Mouse (Mus musculus) CH12.LX (cell line): ENCODE measurements around the gene Adamtsl5. TPM values are rescaled to one million over a fixed set of nuclear protein-coding genes. Genes with fewer than 3 reads are reported as not detected.

Source experiments
- DNase-seq: peaks from one replicate; pipeline ENCODE4 v3.0.0-alpha.2; 2013; ENCODE audit errors: extremely low read depth
- H3K27ac ChIP-seq: 2 replicates; pipeline ENCODE4 v1.5.1; 2012; ENCODE audit warnings: low read depth, mild to moderate bottlenecking, control low read depth, moderate library complexity; ENCODE audit not compliant: insufficient read depth
- H3K27me3 ChIP-seq: replicated peaks from 2 replicates; pipeline ENCODE3; 2012; ENCODE audit warnings: inconsistent platforms
- H3K36me3 ChIP-seq, 2 experiments: replicated peaks in 1 of 2; 2 replicates each; pipeline versions ENCODE3 to v1.6.1; 2012; ENCODE audit warnings: inconsistent platforms in 1 of 2, low read length in 1 of 2, mild to moderate bottlenecking in 1 of 2, mixed read lengths in 1 of 2, moderate library complexity in 1 of 2; ENCODE audit not compliant: control insufficient read depth in 1 of 2, insufficient read depth in 1 of 2
- H3K4me1 ChIP-seq, 2 experiments: 2 replicates each; pipeline ENCODE4 v1.6.1; 2012; ENCODE audit warnings: inconsistent platforms in 1 of 2, moderate library complexity in 1 of 2; ENCODE audit not compliant: insufficient read depth in 2 of 2, control insufficient read depth in 1 of 2
- H3K4me2 ChIP-seq: 2 replicates; pipeline ENCODE4 v1.6.1; 2012; ENCODE audit warnings: low read depth, mild to moderate bottlenecking, control low read depth; ENCODE audit not compliant: poor library complexity, insufficient read depth, severe bottlenecking
- H3K4me3 ChIP-seq, 3 experiments: fragments of 150-350 bp in 1 of 3; sonication (generic) in 1 of 3; replicated peaks in 1 of 3; 2 replicates each; pipeline versions ENCODE3 to v1.5.1; 2011 to 2012; ENCODE audit warnings: low read depth in 2 of 3, low read length in 2 of 3, mild to moderate bottlenecking in 2 of 3, moderate library complexity in 2 of 3, control low read depth in 1 of 3, improper control_type of control experiment in 1 of 3, inconsistent platforms in 1 of 3, mixed read lengths in 1 of 3; ENCODE audit not compliant: poor library complexity in 1 of 3
- H3K79me2 ChIP-seq: replicated peaks from 2 replicates; pipeline ENCODE4 v1.6.1; 2012; ENCODE audit warnings: mild to moderate bottlenecking, moderate library complexity; ENCODE audit not compliant: control insufficient read depth, poor library complexity, insufficient read depth, severe bottlenecking; ENCODE audit errors: extremely low read depth
- H3K9ac ChIP-seq: 2 replicates; pipeline ENCODE4 v1.6.1; 2012; ENCODE audit warnings: low read depth, mild to moderate bottlenecking, control low read depth, moderate library complexity; ENCODE audit not compliant: insufficient read depth
- H3K9me3 ChIP-seq: replicated peaks from 2 replicates; pipeline ENCODE3; 2012; ENCODE audit warnings: low read length, inconsistent platforms, mixed read lengths
- BHLHE40 ChIP-seq: IDR thresholded peaks from 2 replicates; pipeline ENCODE4 v1.6.1; 2011; ENCODE audit warnings: mild to moderate bottlenecking, low read depth, low read length, improper control_type of control experiment
- CHD2 ChIP-seq: IDR thresholded peaks from 2 replicates; pipeline ENCODE4 v1.6.1; 2011; ENCODE audit warnings: low read length, improper control_type of control experiment
- E2F4 ChIP-seq: IDR thresholded peaks from 2 replicates; pipeline ENCODE4 v1.6.1; 2011; ENCODE audit warnings: low read depth, low read length, improper control_type of control experiment; ENCODE audit not compliant: insufficient replicate concordance
- ELF1 ChIP-seq: IDR thresholded peaks from 2 replicates; pipeline ENCODE4 v1.6.1; 2014; ENCODE audit warnings: low read depth, mild to moderate bottlenecking, inconsistent platforms, low read length, improper control_type of control experiment
- ETS1 ChIP-seq: conservative IDR thresholded peaks from 2 replicates; pipeline ENCODE4 v1.6.1; 2012; ENCODE audit warnings: low read depth, mild to moderate bottlenecking, inconsistent platforms, low read length, improper control_type of control experiment, moderate library complexity
- GABPA ChIP-seq: IDR thresholded peaks from 2 replicates; pipeline ENCODE4 v1.6.1; 2012; ENCODE audit warnings: low read depth, low read length, improper control_type of control experiment, inconsistent platforms; ENCODE audit not compliant: insufficient replicate concordance
- HCFC1 ChIP-seq: IDR thresholded peaks from 2 replicates; pipeline ENCODE4 v1.6.1; 2012; ENCODE audit warnings: low read depth, mild to moderate bottlenecking, inconsistent platforms, low read length, improper control_type of control experiment
- JUN ChIP-seq: IDR thresholded peaks from 2 replicates; pipeline ENCODE4 v1.6.1; 2011; ENCODE audit warnings: low read depth, mild to moderate bottlenecking, low read length, improper control_type of control experiment, moderate library complexity; ENCODE audit not compliant: insufficient read depth
- JUND ChIP-seq: conservative IDR thresholded peaks from 2 replicates; pipeline ENCODE4 v1.6.1; 2011; ENCODE audit warnings: low read depth, low read length, improper control_type of control experiment
- KAT2A ChIP-seq: IDR thresholded peaks from 2 replicates; pipeline ENCODE4 v1.6.1; 2012; ENCODE audit warnings: low read length, improper control_type of control experiment, inconsistent platforms; ENCODE audit not compliant: insufficient replicate concordance
- MAZ ChIP-seq: IDR thresholded peaks from 2 replicates; pipeline ENCODE4 v1.6.1; 2012; ENCODE audit warnings: low read depth, mild to moderate bottlenecking, inconsistent platforms, low read length, improper control_type of control experiment, moderate library complexity
- MYC ChIP-seq: IDR thresholded peaks from 2 replicates; pipeline ENCODE4 v1.6.1; 2011; ENCODE audit warnings: low read depth, mild to moderate bottlenecking, improper control_type of control experiment, low read length
- NELFE ChIP-seq: IDR thresholded peaks from 2 replicates; pipeline ENCODE4 v1.6.1; 2011; ENCODE audit warnings: low read depth, low read length, improper control_type of control experiment
- NRF1 ChIP-seq: IDR thresholded peaks from 2 replicates; pipeline ENCODE4 v1.6.1; 2014; ENCODE audit warnings: low read depth, mild to moderate bottlenecking, inconsistent platforms, low read length, improper control_type of control experiment, moderate library complexity
- PAX5 ChIP-seq: IDR thresholded peaks from 2 replicates; pipeline ENCODE4 v1.6.1; 2012; ENCODE audit warnings: low read length, inconsistent platforms, mixed read lengths
- POLR2A ChIP-seq: IDR thresholded peaks from 2 replicates; pipeline ENCODE4 v1.6.1; 2011; ENCODE audit warnings: low read depth, mild to moderate bottlenecking, improper control_type of control experiment, low read length
- POLR2AphosphoS2 ChIP-seq: IDR thresholded peaks from 2 replicates; pipeline ENCODE4 v1.6.1; 2011; ENCODE audit warnings: low read depth, low read length, improper control_type of control experiment
- RCOR1 ChIP-seq: conservative IDR thresholded peaks from 2 replicates; pipeline ENCODE4 v1.6.1; 2012; ENCODE audit warnings: low read depth, mild to moderate bottlenecking, inconsistent platforms, low read length, improper control_type of control experiment
- TCF12 ChIP-seq: IDR thresholded peaks from 2 replicates; pipeline ENCODE4 v1.6.1; 2014; ENCODE audit warnings: low read depth, mild to moderate bottlenecking, inconsistent platforms, low read length, improper control_type of control experiment
- UBTF ChIP-seq: IDR thresholded peaks from 2 replicates; pipeline ENCODE4 v1.6.1; 2012; ENCODE audit warnings: low read depth, mild to moderate bottlenecking, inconsistent platforms, low read length, improper control_type of control experiment, moderate library complexity
- USF1 ChIP-seq: IDR thresholded peaks from 2 replicates; pipeline ENCODE4 v1.6.1; 2014; ENCODE audit warnings: low read depth, mild to moderate bottlenecking, inconsistent platforms, low read length, improper control_type of control experiment
- ZC3H11A ChIP-seq: IDR thresholded peaks from 2 replicates; pipeline ENCODE4 v1.6.1; 2012; ENCODE audit warnings: low read depth, mild to moderate bottlenecking, inconsistent platforms, low read length, improper control_type of control experiment
- ZMIZ1 ChIP-seq: IDR thresholded peaks from 2 replicates; pipeline ENCODE4 v1.6.1; 2012; ENCODE audit warnings: low read depth, mild to moderate bottlenecking, inconsistent platforms, low read length, improper control_type of control experiment
- ZNF384 ChIP-seq: IDR thresholded peaks from 2 replicates; pipeline ENCODE4 v1.6.1; 2012; ENCODE audit warnings: low read depth, low read length, improper control_type of control experiment, inconsistent platforms
- dilution Hi-C: fragments of 300-500 bp; cut with MboI; formaldehyde crosslinking; loops from 2 replicates; pipeline ENCODE4 v1.14.3; 2020; ENCODE audit warnings: low sequenced_read_pairs; ENCODE audit not compliant: extremely low pct_unique_long_range_greater_than_20kb, extremely low pct_ligation_motif_present
- in situ Hi-C: fragments of 300-500 bp; cut with MboI; formaldehyde crosslinking; loops from 3 replicates; pipeline ENCODE4 v1.14.3; 2019; ENCODE audit warnings: low sequenced_read_pairs, low pct_ligation_motif_present, low pct_unique_long_range_greater_than_20kb, mixed read lengths
- polyA plus RNA-seq: library from polyadenylated mRNA; unstranded; fragments of >175 nt; gene quantifications from 2 replicates; pipeline ENCODE4 v1.2.1, GENCODE M21; 2012; ENCODE audit warnings: low read depth; ENCODE audit not compliant: insufficient read length
- total RNA-seq, 2 experiments: library from RNA; depleted of rRNA; stranded (reverse); fragments of 300-350 nt in 1 of 2; fragments of >200 nt in 1 of 2; gene quantifications; 2 replicates each; pipeline ENCODE4 v1.2.3; 2012 to 2014

Gene Adamtsl5
- total and polyA plus RNA-seq, 3 experiments = 0.16 to 0.55 (median 0.27) TPM

- Histone ChIP-seq H3K9ac (no peak overlapping the region), H3K4me3 (no peak overlapping the region), H3K9me3 (peaks cover 19% of the 10 kb centered on the region), H3K36me3 (no peaks in the 10 kb centered on the region), H3K27me3 (peaks cover 30% of the 10 kb centered on the region), H3K4me2 (no peak overlapping the region), H3K79me2 (no peaks in the 10 kb centered on the region), H3K4me1 (peaks cover 0 to 12% of the 10 kb centered on the region in 2 experiments; a peak in 2 of 4 replicates), H3K27ac (no peak overlapping the region)
- dilution Hi-C loops = no loop called here
- in situ Hi-C loops = no loop called here
- no peak for TF ChIP-seq E2F4
- TF ChIP-seq HCFC1 = no peak
- TF ChIP-seq MYC = no peak
- no peak for TF ChIP-seq TCF12
- no peak for TF ChIP-seq ETS1
- TF ChIP-seq BHLHE40 = no peak
- no peak for TF ChIP-seq MAZ
- TF ChIP-seq NELFE = no peak
- no peak for TF ChIP-seq GABPA
- no peak for TF ChIP-seq RCOR1
- no peak for TF ChIP-seq POLR2A
- no peak for TF ChIP-seq KAT2A
- no peak for TF ChIP-seq CHD2
- TF ChIP-seq NRF1 = no peak
- no peak for TF ChIP-seq JUND
- no peak for TF ChIP-seq ZMIZ1
- no peak for TF ChIP-seq JUN
- TF ChIP-seq UBTF = no peak
- TF ChIP-seq ZNF384 = no peak
- DNase-seq = no peak
Observed at GRCm38 (mm10) chr10:80341491-80342304, 6.5 kb downstream of the Adamtsl5 start.

GRCm38 (mm10) chr10:80341026-80341425 lies 7.2 kb downstream of the Adamtsl5 start:
- dilution Hi-C loops (no loop called here), in situ Hi-C loops (no loop called here)
- H3K4me2 ChIP-seq = no peak overlapping the region
- H3K9ac ChIP-seq = no peak overlapping the region
- no peak overlapping the region for H3K4me3 ChIP-seq
- H3K36me3 ChIP-seq = peaks cover 4% of the 10 kb centered on the region in 2 experiments
- H3K27ac ChIP-seq = no peak overlapping the region
- H3K79me2 ChIP-seq = no peaks in the 10 kb centered on the region
- peaks cover 29% of the 10 kb centered on the region for H3K27me3 ChIP-seq
- TF ChIP-seq USF1 = no peak
- no peak for TF ChIP-seq ZC3H11A
- no peak for TF ChIP-seq PAX5
- no peak for TF ChIP-seq ETS1
- no peak for TF ChIP-seq RCOR1
- no peak for TF ChIP-seq NELFE
- no peak for TF ChIP-seq POLR2AphosphoS2
- no peak for TF ChIP-seq UBTF
- TF ChIP-seq ELF1 = no peak
- TF ChIP-seq HCFC1 = no peak
- peaks cover 4 to 18% of the 10 kb centered on the region in 2 experiments; a peak in 3 of 4 replicates for H3K4me1 ChIP-seq
- H3K9me3 ChIP-seq = peaks cover 19% of the 10 kb centered on the region
- no peak for DNase-seq
